Mouse (Mus musculus): Measurements from ENCODE around the gene Enkd1. TPM values are rescaled to one million over a fixed set of nuclear protein-coding genes. Genes with fewer than 3 reads are reported as not detected.
A peak's percentile ranks its signal among the peaks of the same experiment; 100 is the strongest.

Enkd1 gene
- polyA plus RNA-seq (2015; fragmentation: Nextera tagmentation; extraction: Ambion mirVana), result 15.8 and 17.3 TPM in 2 replicates

- Histone ChIP-seq H3K4me2 (replicated peaks) (peak within 1 kb of the TSS; percentile 98), H3K27me3 (replicated peaks) (no peaks in the 10 kb centered on the region), H3K36me3 (peaks cover 10% of the 10 kb centered on the region; the same call in 1 of the 2 replicates), H3K27ac (no peak within 1 kb of the TSS), H3K4me3 (replicated peaks) (peak within 1 kb of the TSS; percentile 78), H3K9ac (peak within 1 kb of the TSS; percentile 57), H3K4me1 (replicated peaks) (peaks cover 9% of the 10 kb centered on the region; the same call in 1 of the 2 replicates), H3K9me3 (no peaks in the 10 kb centered on the region)
- under 1% methylated on average over 55 of the region's 55 CpGs for WGBS
- peak; percentile 84 for ATAC-seq
These were observed at the start of gene Enkd1, which contains the start of gene 4933405L10Rik for GRCm38 (mm10) chr8:105707498-105708403. TSS of gene Enkd1 (minus strand) at chr8:105708210. TSS of gene 4933405L10Rik (plus strand) at chr8:105707655.

DNA sequence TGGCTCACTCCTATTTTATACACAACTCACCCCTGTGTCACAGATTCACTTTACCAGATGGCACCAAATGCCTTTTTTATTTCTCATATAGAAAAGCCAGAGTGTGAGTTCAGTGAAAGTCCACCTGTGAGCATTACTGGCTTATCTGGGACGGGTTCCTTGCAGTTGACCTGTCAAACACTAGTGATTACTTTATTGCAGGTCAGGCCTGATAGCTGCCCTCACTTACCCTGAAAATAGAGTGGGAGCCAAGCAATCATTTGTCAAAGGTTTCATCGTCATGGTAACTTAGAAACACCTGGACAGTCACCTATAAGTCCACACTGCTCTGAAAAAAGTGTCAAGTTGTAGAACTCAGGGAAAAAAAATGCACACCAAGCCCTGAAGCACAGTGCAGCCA, 46.7 kb upstream of the Enkd1 start:
- Histone ChIP-seq H3K4me1 (replicated peaks) (peaks cover 14% of the 10 kb centered on the region), H3K36me3 (no peaks in the 10 kb centered on the region), H3K9ac (no peak overlapping the region), H3K27ac (no peak overlapping the region), H3K27me3 (replicated peaks) (no peaks in the 10 kb centered on the region; the same call in 1 of the 2 replicates), H3K4me3 (replicated peaks) (no peak overlapping the region), H3K4me2 (replicated peaks) (no peak overlapping the region), H3K9me3 (no peaks in the 10 kb centered on the region)
- ATAC-seq, result no peak
- WGBS, result 42% methylated on average over 2 of the region's 2 CpGs

GRCm38 (mm10) chr8:105753916-105754315, 45.9 kb upstream of the Enkd1 start:
- H3K4me1 ChIP-seq (replicated peaks), result peaks cover 14% of the 10 kb centered on the region
- 64% methylated on average over 2 of the region's 2 CpGs for WGBS
- H3K4me3 ChIP-seq (replicated peaks), result no peak overlapping the region
- no peak for ATAC-seq
- H3K9me3 ChIP-seq, result no peaks in the 10 kb centered on the region
- no peak overlapping the region for H3K4me2 ChIP-seq (replicated peaks)
- H3K27me3 ChIP-seq (replicated peaks), result no peaks in the 10 kb centered on the region; the same call in 1 of the 2 replicates
- no peaks in the 10 kb centered on the region for H3K36me3 ChIP-seq
- H3K27ac ChIP-seq, result no peak overlapping the region
- no peak overlapping the region for H3K9ac ChIP-seq

DNA sequence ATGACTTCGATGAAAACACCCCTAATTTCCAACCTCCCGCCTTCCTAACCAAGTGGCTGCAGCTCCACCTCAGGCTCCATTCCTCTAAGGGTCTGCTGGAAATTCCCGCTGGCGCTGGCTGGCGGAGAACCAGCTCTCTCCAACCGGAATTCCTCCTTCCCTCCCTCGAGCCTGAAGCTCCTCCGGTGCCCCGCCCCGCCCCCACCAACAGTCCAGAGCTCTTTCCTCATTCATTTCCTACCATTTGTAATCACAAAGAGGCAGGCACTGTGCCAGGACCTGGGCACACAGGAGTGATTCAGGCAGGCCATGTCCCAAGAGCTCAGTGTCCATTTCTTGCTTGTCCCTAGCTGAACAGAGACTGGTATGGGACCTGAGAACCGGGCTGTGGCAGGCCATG, 42.6 kb upstream of the Enkd1 start:
- Histone ChIP-seq H3K4me1 (replicated peaks) (peaks cover 11% of the 10 kb centered on the region), H3K9ac (no peak overlapping the region), H3K9me3 (no peaks in the 10 kb centered on the region), H3K4me3 (replicated peaks) (no peak overlapping the region), H3K27ac (peak overlapping the region; percentile 13; the same call in 1 of the 2 replicates), H3K4me2 (replicated peaks) (peak overlapping the region; percentile 15), H3K36me3 (no peaks in the 10 kb centered on the region), H3K27me3 (replicated peaks) (no peaks in the 10 kb centered on the region; the same call in 1 of the 2 replicates)
- peak; percentile 53; the same call in 1 of the 2 replicates for ATAC-seq
- 6% methylated on average over 11 of the region's 11 CpGs for WGBS

DNA sequence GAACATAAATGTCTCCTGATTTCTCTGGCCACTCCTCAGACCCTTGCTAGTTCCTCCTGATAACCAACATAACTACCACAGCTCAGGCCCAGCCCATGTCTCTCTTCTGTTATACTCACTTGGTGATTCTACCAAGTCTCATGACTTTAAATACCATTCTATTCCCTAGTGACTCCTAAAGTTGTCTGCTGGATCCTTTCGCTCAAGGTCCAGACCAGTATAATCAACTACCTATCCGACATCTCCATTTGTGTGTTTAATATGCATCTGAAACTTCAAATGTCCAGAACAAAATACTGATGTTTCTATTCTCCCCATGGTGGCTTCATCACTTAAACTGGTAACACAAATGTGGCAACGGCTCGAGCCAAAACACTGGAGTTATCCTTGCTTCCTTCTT, 35.3 kb upstream of the Enkd1 start:
- Histone ChIP-seq H3K27me3 (replicated peaks) (no peaks in the 10 kb centered on the region), H3K4me2 (replicated peaks) (no peak overlapping the region), H3K36me3 (no peaks in the 10 kb centered on the region), H3K4me3 (replicated peaks) (no peak overlapping the region), H3K4me1 (replicated peaks) (peaks cover 5% of the 10 kb centered on the region; the same call in 1 of the 2 replicates), H3K27ac (no peak overlapping the region), H3K9me3 (no peaks in the 10 kb centered on the region), H3K9ac (no peak overlapping the region)
- no peak for ATAC-seq
- 81% methylated on average over 4 of the region's 4 CpGs for WGBS

GRCm38 (mm10) chr8:105739216-105739615, 31.2 kb upstream of the Enkd1 start:
- H3K4me1 ChIP-seq (replicated peaks), result 0 out of 2 replicates have a peak, but pooled peaks cover 2% of the 10 kb centered on the region
- WGBS, result 84% methylated on average over 5 of the region's 5 CpGs
- no peaks in the 10 kb centered on the region for H3K9me3 ChIP-seq
- no peak overlapping the region for H3K9ac ChIP-seq
- H3K4me3 ChIP-seq (replicated peaks), result no peak overlapping the region
- H3K27me3 ChIP-seq (replicated peaks), result no peaks in the 10 kb centered on the region
- no peak overlapping the region for H3K4me2 ChIP-seq (replicated peaks)
- H3K27ac ChIP-seq, result no peak overlapping the region
- H3K36me3 ChIP-seq, result no peaks in the 10 kb centered on the region
- no peak for ATAC-seq

DNA sequence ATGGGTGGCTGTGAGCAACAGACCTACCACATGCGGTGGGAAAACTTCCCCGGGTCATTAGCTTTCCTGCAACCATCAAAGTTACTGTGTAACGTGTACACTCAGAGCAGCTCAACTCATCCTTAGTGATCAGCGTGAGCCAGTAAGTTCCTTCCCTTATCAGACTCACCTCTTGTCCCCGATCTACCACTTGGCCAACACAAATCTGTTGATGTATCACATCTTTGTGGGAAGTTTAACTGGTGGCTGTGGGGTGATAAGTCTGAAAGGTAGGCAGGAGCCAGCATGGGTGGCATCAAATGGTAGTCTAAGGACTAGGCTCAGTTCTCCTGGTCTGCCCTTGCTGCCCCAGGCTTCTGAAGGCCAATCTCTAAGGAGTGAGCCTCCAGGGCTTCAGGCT, 24.2 kb upstream of the Enkd1 start:
- 92% methylated on average over 5 of the region's 5 CpGs for WGBS
- Histone ChIP-seq H3K27me3 (replicated peaks) (no peaks in the 10 kb centered on the region), H3K4me3 (replicated peaks) (no peak overlapping the region), H3K9ac (no peak overlapping the region), H3K27ac (no peak overlapping the region), H3K4me2 (replicated peaks) (no peak overlapping the region), H3K36me3 (0 out of 2 replicates have a peak, but pooled peaks cover 3% of the 10 kb centered on the region), H3K4me1 (replicated peaks) (no peaks in the 10 kb centered on the region), H3K9me3 (no peaks in the 10 kb centered on the region)
- no peak for ATAC-seq

DNA sequence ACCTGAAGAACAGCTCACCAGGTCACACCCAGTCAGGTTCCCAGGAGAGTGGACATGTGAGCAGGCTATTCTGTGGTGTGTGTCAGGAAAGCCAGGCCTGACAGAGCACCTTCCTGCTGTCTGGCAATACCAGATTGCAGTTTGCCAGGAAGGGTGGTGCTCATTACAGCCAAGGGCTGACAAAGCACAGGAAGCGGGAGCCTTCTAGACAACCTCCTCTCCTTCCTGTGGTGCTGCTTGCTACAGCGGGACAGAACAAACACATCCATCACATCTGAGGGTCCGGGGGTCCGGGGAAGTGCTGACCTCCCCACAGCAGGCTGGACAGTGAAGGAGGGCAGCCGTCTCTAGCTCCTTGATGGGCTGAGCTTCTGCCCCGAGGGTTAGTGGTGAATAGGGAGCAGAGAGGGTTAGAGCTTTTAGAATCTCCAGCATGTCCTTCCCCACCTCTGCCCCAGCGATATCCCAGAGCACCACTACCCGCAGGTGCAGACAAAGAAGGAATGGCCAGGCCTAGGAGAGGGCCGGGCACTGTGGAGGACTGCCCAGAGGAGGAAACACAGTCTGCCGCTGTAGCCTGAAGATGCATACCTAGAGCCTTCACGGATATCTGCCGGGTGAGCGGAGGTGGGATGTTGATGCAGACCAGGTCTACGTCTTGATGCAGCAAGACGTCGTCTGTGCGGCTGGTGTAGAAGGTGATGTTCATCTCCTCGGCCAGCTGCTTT, 19.6 kb upstream of the Enkd1 start:
- H3K9ac ChIP-seq, result no peak overlapping the region
- H3K27me3 ChIP-seq (replicated peaks), result no peaks in the 10 kb centered on the region
- no peak overlapping the region for H3K27ac ChIP-seq
- no peak for ATAC-seq
- H3K4me3 ChIP-seq (replicated peaks), result no peak overlapping the region
- 0 out of 2 replicates have a peak, but pooled peaks cover 3% of the 10 kb centered on the region for H3K36me3 ChIP-seq
- no peaks in the 10 kb centered on the region for H3K9me3 ChIP-seq
- no peak overlapping the region for H3K4me2 ChIP-seq (replicated peaks)
- no peaks in the 10 kb centered on the region for H3K4me1 ChIP-seq (replicated peaks)
- 69% methylated on average over 18 of the region's 18 CpGs for WGBS

- no peak for ATAC-seq
- H3K27ac ChIP-seq, result no peak overlapping the region
- H3K27me3 ChIP-seq (replicated peaks), result no peaks in the 10 kb centered on the region
- H3K4me2 ChIP-seq (replicated peaks), result no peak overlapping the region
- no peaks in the 10 kb centered on the region for H3K9me3 ChIP-seq
- no peak overlapping the region for H3K9ac ChIP-seq
- WGBS, result 59% methylated on average over 5 of the region's 5 CpGs
- H3K36me3 ChIP-seq, result 0 out of 2 replicates have a peak, but pooled peaks cover 3% of the 10 kb centered on the region
- H3K4me3 ChIP-seq (replicated peaks), result no peak overlapping the region
- H3K4me1 ChIP-seq (replicated peaks), result no peaks in the 10 kb centered on the region
These were observed 17.7 kb upstream of the Enkd1 start for GRCm38 (mm10) chr8:105725726-105726125.

GRCm38 (mm10) chr8:105722861-105723260, 14.9 kb upstream of the Enkd1 start:
- Histone ChIP-seq H3K27ac (no peak overlapping the region), H3K4me3 (replicated peaks) (no peak overlapping the region), H3K36me3 (0 out of 2 replicates have a peak, but pooled peaks cover 3% of the 10 kb centered on the region), H3K4me2 (replicated peaks) (no peak overlapping the region), H3K27me3 (replicated peaks) (no peaks in the 10 kb centered on the region), H3K4me1 (replicated peaks) (no peaks in the 10 kb centered on the region), H3K9me3 (no peaks in the 10 kb centered on the region), H3K9ac (no peak overlapping the region)
- ATAC-seq, result no peak
- WGBS, result 88% methylated on average over 9 of the region's 9 CpGs

GRCm38 (mm10) chr8:105719637-105720036, 11.6 kb upstream of the Enkd1 start:
- Histone ChIP-seq H3K4me3 (replicated peaks) (no peak overlapping the region), H3K9me3 (no peaks in the 10 kb centered on the region), H3K4me1 (replicated peaks) (no peaks in the 10 kb centered on the region), H3K9ac (no peak overlapping the region), H3K27me3 (replicated peaks) (no peaks in the 10 kb centered on the region), H3K36me3 (no peaks in the 10 kb centered on the region), H3K27ac (no peak overlapping the region), H3K4me2 (replicated peaks) (no peak overlapping the region)
- no peak for ATAC-seq
- WGBS, result 84% methylated on average over 4 of the region's 4 CpGs

DNA sequence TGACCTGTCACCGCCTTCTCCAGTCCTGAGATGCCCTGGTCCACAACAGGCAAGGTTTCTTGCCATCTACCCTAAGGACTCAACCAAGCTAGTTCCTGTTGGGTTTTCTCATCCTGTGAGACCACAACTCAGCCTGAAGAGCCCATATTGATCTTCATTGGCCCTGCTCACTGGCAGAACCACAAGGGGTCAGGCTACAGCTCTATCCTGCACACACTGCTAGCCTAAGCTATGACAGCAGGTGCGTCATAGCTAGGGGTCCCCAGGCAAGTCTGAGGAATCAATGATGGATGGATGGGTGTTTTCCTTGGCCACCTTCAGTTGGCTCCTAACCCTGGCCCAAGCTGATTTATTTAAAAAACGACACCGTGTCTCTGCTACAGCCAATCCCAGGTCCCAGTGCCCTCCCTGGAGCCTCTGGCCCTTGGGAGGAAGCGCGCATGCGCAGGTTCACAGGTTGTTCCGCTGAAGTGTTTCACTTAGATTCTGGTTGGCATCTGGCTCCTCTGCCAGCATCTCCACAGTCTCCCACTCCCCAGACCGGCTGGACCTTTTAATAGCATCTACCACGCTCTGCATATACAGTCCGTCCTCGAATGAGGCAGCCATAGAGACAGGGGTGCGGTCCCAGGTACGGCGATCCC, 8.4 kb upstream of the Enkd1 start:
- Histone ChIP-seq H3K9ac (no peak overlapping the region), H3K9me3 (no peaks in the 10 kb centered on the region), H3K4me2 (replicated peaks) (no peak overlapping the region), H3K27ac (no peak overlapping the region), H3K27me3 (replicated peaks) (no peaks in the 10 kb centered on the region), H3K4me1 (replicated peaks) (no peaks in the 10 kb centered on the region), H3K4me3 (replicated peaks) (no peak overlapping the region), H3K36me3 (no peaks in the 10 kb centered on the region)
- ATAC-seq, result no peak
- WGBS, result 92% methylated on average over 15 of the region's 15 CpGs
